8 mouse cellular contexts compared by ENCODE assay signal in the genomic region with DNA sequence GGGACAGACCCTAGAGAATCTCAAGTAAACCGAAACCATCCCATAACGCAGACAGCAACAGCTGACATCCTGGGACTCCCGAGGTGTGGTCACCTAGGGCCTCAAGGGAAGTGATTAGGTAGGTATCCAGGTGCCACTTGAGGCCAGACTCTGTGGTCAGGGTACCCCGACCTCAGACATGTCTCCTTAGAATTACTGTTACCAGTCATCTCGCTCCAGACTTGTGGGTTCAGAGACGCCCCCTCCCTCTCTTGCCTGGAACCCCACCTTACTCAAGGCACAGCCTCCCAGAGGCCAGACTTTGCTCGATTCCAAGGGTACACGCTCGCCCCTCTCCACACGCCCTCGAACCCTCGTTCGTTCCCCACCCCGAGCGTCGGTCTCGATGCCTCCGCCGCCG. TPM values are rescaled to one million over a fixed set of nuclear protein-coding genes. Genes with fewer than 3 reads are reported as not detected.
DNase-seq lines count a peak whose midpoint lies in the region; ATAC-seq and TF ChIP-seq lines count a peak whose summit lies in the region.

No protein-coding gene starts in this region.

- H3K9ac ChIP-seq in liver, adult 2 months (ENCODE audit: low read depth, low read length): peak overlapping the region; percentile 92
- peak overlapping the region; percentile 93 for H3K9ac ChIP-seq in hindbrain, embryonic 12.5 days
- H3K9ac ChIP-seq in midbrain, embryonic 11.5 days (ENCODE audit: low read length): peak overlapping the region; percentile 97

- peaks cover 56% of the 10 kb centered on the region for H3K79me2 ChIP-seq in liver, adult 2 months (ENCODE audit: control insufficient read depth, insufficient read depth, low read length)

- peak overlapping the region; percentile 54 for H3K27ac ChIP-seq in liver, adult 2 months (replicated peaks; ENCODE audit: insufficient read depth, low read depth, low read length)
- H3K27ac ChIP-seq in bone marrow macrophage, adult 2 months (ENCODE audit: insufficient read depth, low read depth, low read length): peak overlapping the region; percentile 34; the same call in 1 of the 2 replicates
- peak overlapping the region; percentile 90 for H3K27ac ChIP-seq in hindbrain, embryonic 12.5 days
- peak overlapping the region; percentile 71; the same call in 1 of the 2 replicates for H3K27ac ChIP-seq in midbrain, embryonic 11.5 days (ENCODE audit: low read depth, low read length)

- 4% methylated on average over 20 of the region's 20 CpGs for WGBS in liver, adult 2 months
- under 1% methylated on average over 20 of the region's 20 CpGs for WGBS in hindbrain, embryonic 12.5 days
- WGBS in midbrain, embryonic 11.5 days: 2% methylated on average over 20 of the region's 20 CpGs

- no peaks in the 10 kb centered on the region for H3K27me3 ChIP-seq in liver, adult 2 months (ENCODE audit: control insufficient read depth, insufficient read depth, low read length)
- no peaks in the 10 kb centered on the region for H3K27me3 ChIP-seq in hindbrain, embryonic 12.5 days
- H3K27me3 ChIP-seq in midbrain, embryonic 11.5 days (ENCODE audit: control insufficient read depth, insufficient read depth, low read length): no peaks in the 10 kb centered on the region

- no peaks in the 10 kb centered on the region for H3K9me3 ChIP-seq in hindbrain, embryonic 12.5 days (replicated peaks)
- no peaks in the 10 kb centered on the region for H3K9me3 ChIP-seq in midbrain, embryonic 11.5 days (ENCODE audit: control insufficient read depth, low read length)

- H3K4me3 ChIP-seq in liver, adult 2 months (ENCODE audit: insufficient read depth, low read depth, low read length): peak overlapping the region; percentile 98
- peak overlapping the region; percentile 75 for H3K4me3 ChIP-seq in bone marrow macrophage, adult 2 months (ENCODE audit: insufficient read depth, low read length)
- peak overlapping the region; percentile 92 for H3K4me3 ChIP-seq in hindbrain, embryonic 12.5 days
- peak overlapping the region; percentile 96 for H3K4me3 ChIP-seq in midbrain, embryonic 11.5 days (ENCODE audit: low read depth, low read length)

- TF ChIP-seq POLR2A in liver, adult 2 months (IDR thresholded peaks at IDR 0.05; ENCODE audit: extremely low read depth, insufficient read depth, low read length): no peak
- no peak for TF ChIP-seq POLR2A in bone marrow macrophage, adult 2 months (IDR thresholded peaks at IDR 0.05; ENCODE audit: borderline replicate concordance, low read depth, low read length)

- peaks cover 7% of the 10 kb centered on the region; the same call in 1 of the 2 replicates for H3K4me1 ChIP-seq in liver, adult 2 months (ENCODE audit: control insufficient read depth, insufficient read depth, low read length)
- H3K4me1 ChIP-seq in bone marrow macrophage, adult 2 months (ENCODE audit: control insufficient read depth, insufficient read depth, low read length): peaks cover 29% of the 10 kb centered on the region
- peaks cover 51% of the 10 kb centered on the region for H3K4me1 ChIP-seq in hindbrain, embryonic 12.5 days
- peaks cover 29% of the 10 kb centered on the region for H3K4me1 ChIP-seq in midbrain, embryonic 11.5 days (ENCODE audit: control insufficient read depth, insufficient read depth, low read length)

- peaks cover 2% of the 10 kb centered on the region for H3K36me3 ChIP-seq in liver, adult 2 months (ENCODE audit: control insufficient read depth, insufficient read depth, low read length)
- H3K36me3 ChIP-seq in hindbrain, embryonic 12.5 days: peaks cover 29% of the 10 kb centered on the region
- H3K36me3 ChIP-seq in midbrain, embryonic 11.5 days (ENCODE audit: control insufficient read depth, insufficient read depth, low read length): 0 out of 2 replicates have a peak, but pooled peaks cover under 1% of the 10 kb centered on the region

- ATAC-seq in hindbrain, embryonic 12.5 days (ENCODE audit: low FRiP score): peak; percentile 60
- peak; percentile 41 for ATAC-seq in midbrain, embryonic 11.5 days (ENCODE audit: low FRiP score)

- DNase-seq in liver, adult 2 months (ENCODE audit: extremely low read depth, low read depth, low spot score): no peak
- DNase-seq in liver: no peak
- DNase-seq in midbrain, embryonic 11.5 days (ENCODE audit: low spot score, missing footprints): peak; percentile 90
- DNase-seq in cerebellum, postnatal 10 days: no peak
- DNase-seq in adrenal gland, postnatal 14 days: no peak
- DNase-seq in urinary bladder, adult 18-20 months (ENCODE audit: low spot score in 2 of 2): no peak

- no peak for TF ChIP-seq CTCF in liver, adult 2 months (IDR thresholded peaks at IDR 0.05; ENCODE audit: low read depth, low read length)
- no peak for TF ChIP-seq CTCF in bone marrow macrophage, adult 2 months (IDR thresholded peaks at IDR 0.05; ENCODE audit: low read depth, low read length)

- peak overlapping the region; percentile 71 for H3K4me2 ChIP-seq in hindbrain, embryonic 12.5 days (replicated peaks)
- peak overlapping the region; percentile 85 for H3K4me2 ChIP-seq in midbrain, embryonic 11.5 days

RNA-seq across cellular contexts. Expression of a gene that starts 0.5 kb away (rescaled TPM):
- total RNA-seq in liver, adult 2 months (2014; rRNA removed): 11.4 and 12.8 TPM in 2 replicates
- polyA plus RNA-seq in liver, adult 2 months (2012; rRNA removed): 14.4 and 15.1 TPM in 2 replicates
- 35.0 and 41.1 TPM in 2 replicates for polyA plus RNA-seq in bone marrow macrophage, adult 2 months (2012; ENCODE audit: insufficient read depth, insufficient read length, missing spikeins)
- 110 and 115 TPM in 2 replicates for polyA plus RNA-seq in hindbrain, embryonic 12.5 days (2016; fragmentation: Nextera tagmentation; extraction: Ambion mirVana)
- 104 and 112 TPM in 2 replicates for polyA plus RNA-seq in midbrain, embryonic 11.5 days (2014; fragmentation: Nextera tagmentation; extraction: Ambion mirVana)
- 65.5 and 75.1 TPM in 2 replicates for total RNA-seq in adrenal gland, postnatal 14 days (2021)

RNA-seq across cellular contexts. Expression of a gene that starts 0.6 kb away (rescaled TPM):
- total RNA-seq in liver, adult 2 months (2014; rRNA removed): 15.8 and 21.2 TPM in 2 replicates
- polyA plus RNA-seq in liver, adult 2 months (2012; rRNA removed): 46.2 and 52.3 TPM in 2 replicates
- polyA plus RNA-seq in bone marrow macrophage, adult 2 months (2012; ENCODE audit: insufficient read depth, insufficient read length, missing spikeins): 46.3 and 52.0 TPM in 2 replicates
- 57.9 and 58.2 TPM in 2 replicates for polyA plus RNA-seq in hindbrain, embryonic 12.5 days (2016; fragmentation: Nextera tagmentation; extraction: Ambion mirVana)
- polyA plus RNA-seq in midbrain, embryonic 11.5 days (2014; fragmentation: Nextera tagmentation; extraction: Ambion mirVana): 45.5 and 49.7 TPM in 2 replicates
- 61.5 and 74.2 TPM in 2 replicates for total RNA-seq in adrenal gland, postnatal 14 days (2021)

Comparison
In these comparisons a context has a peak if more than half of its experiments do, and no peak if none do; other contexts are left out.
1. H3K27ac ChIP-seq: peak in every context shown above with its lines; median percentile 90 in hindbrain, embryonic 12.5 days; 71 in midbrain, embryonic 11.5 days; 54 in liver, adult 2 months; 34 in bone marrow macrophage, adult 2 months.